Mouse (Mus musculus) gastrocnemius, adult 8-10 months (tissue): Measurements from ENCODE around the gene Svop. TPM values are rescaled to one million over a fixed set of nuclear protein-coding genes. Genes with fewer than 3 reads are reported as not detected.

Source experiments
- DNase-seq, 2 experiments: peaks; one replicate each; pipeline ENCODE4 v3.0.0; 2022; ENCODE audit warnings: low spot score in 2 of 2
- total RNA-seq, 4 experiments: library from RNA; stranded (reverse); gene quantifications; 2 replicates each; pipeline ENCODE4 v1.2.4; 2022

Gene Svop
- total RNA-seq, 4 experiments from 2014 or later, result not detected

DNA sequence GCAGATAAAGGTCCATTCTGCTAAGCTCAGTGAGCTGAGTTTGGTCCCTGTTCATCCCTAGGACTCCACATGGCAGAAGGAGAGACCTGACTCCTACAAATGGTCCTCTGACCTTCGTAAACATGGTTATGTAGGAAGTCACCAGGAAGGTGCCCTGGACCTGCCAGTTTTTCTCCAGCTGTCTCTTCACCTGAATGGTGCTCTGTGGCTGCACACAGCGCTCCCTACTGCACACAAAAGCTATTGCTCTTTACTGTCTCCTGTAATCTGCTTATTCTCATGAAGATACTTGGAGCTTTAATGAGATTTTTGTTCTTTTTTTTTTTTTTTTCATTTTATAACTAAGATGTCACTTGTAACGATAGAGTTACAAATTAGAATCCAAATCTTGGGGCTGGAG is 44.8 kb downstream of the Svop start:
- no peak for DNase-seq

DNA sequence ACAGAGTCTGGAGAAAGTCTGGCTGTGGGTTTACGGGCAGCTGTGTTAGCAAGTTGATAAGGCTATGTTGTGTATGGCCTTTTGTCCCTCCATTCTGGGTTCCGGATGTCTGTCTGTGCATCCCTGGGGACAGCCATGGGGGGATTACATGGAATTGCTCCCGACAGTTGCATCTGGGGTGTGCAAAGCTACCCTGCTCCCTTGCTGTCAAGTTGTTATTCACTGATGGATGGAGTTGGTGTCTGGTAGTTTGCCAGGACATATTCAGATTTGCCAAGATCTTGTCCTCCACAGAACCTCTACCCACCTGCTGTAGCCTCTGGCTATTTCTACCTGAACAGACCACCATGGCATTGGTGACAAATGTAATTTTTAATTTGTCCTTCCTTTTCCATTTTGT is 45.2 kb downstream of the Svop start:
- no peak for DNase-seq

DNA sequence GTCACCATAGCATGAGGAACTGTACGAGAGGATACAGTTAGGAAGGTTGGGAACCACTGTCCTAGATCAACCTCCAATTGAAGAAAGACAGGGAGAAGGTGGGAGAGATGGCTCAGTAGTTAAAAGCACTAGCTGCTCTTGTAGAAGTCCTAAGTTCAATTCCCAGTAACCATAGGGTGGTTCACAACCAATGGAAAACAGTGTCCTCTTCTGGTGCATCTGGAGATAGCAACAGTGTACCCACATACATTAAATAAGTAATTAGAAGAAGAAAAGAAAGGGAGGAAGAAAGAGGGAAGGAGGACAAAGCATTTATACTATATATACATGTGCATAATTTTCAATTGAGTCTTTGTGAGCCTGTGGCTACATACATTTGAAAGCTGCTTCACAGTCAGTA is 46.2 kb downstream of the Svop start:
- DNase-seq, result no peak

DNA sequence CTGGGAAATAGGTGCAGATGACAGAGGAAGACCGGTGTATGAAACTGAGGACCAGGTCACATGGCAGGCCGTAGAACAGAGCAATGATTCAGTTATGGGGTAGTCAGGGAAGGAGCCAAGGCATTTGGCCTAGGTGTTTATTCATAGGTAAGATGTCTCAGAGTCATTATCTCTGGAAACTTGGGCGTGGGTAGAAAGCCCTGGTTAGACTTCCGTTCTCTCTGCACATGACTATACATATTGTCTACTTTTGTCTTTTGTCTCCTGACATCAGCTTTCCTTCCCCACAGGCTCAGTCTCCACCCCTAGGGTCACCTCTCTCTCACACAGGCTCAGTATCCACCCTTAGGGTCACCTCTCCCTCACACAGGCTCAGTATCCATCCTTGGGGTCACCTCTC is 47.6 kb downstream of the Svop start:
- no peak for DNase-seq

DNA sequence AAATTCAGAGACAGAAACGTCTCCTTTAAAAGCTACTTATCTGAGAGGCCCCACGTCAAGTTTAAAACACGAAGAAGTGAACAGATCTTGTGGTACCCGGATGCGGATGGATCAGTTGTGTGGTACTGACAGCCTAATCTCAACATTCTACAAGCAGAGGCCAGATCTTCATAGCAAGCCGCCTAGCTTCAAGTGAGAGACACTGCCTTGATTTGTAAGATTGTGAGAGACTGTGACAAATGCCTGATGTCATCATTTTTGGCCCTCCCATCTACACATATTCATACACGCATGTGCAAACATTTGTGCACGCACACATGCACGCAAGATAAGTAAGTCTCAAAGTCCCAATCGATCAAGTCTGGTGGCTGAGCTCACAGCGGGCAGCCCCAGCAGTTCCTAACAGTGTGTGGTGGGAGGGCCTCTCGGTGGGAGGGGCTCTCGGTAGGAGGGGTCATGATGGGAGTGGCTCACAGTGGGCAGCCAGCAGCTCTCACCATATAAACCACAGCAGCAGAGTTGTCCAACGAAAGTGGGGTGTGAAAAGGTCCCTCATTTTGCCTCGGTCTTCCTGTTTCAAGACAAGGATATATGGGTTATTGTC is 49.9 kb downstream of the Svop start:
- DNase-seq, result no peak

DNA sequence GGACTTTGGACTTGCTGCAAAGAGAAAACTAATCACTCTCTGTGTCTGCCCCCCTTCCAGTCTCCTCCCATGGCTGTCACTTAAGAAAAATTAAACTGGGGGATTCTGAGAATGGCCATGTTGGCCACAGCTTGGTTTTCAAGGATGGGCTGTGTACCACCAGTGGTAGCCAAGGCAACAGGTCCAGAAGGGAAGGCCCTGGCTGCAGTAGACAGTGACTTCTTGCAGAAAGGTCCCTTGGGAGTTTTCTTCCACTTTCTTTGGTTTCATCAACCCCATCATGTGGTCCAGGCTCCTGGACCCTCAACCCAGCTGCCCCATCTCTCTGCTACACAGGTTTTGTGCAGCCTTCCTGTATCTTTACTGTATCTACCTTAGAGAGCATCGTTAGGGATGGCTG is 50.5 kb downstream of the Svop start:
- no peak for DNase-seq

DNA sequence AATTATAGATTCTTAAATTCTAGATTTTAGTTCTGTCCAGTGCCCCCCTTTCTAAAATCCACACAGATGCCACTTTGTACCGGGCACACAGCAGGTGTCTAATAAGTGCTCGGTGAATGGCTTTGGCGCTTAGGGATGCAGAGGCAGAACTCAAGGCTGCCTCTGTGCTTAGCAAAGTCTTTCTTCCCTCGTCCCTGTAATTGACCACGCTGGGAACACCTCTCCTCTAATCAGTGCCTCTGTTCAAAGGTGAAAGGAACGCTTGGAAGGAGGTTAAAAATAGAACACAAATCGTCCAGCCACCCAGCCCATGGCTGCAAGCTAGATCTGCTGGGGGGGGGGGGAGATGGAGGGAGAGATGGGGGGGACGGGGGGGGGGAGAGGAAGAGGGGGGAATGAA is 50.9 kb downstream of the Svop start:
- no peak for DNase-seq

DNA sequence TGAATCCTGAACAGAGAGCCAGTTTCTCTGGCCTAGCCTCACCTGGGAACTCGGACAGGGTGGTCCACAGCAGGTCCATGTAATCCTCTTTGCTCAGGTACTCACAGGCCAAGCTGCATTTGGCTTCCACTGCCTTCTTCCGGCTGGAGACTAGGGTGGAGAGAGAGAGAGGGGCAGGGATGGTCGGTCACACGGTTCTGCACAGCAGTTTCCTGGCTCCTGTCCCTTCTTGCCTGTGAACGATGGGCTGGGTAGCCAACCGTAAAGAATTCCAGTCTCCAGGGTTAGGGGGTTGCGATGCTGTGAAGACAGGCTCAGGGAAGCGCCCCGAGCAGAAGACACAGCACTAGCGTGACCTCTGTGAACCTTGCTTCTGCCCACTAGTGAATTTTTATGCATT is 56.3 kb downstream of the Svop start:
- no peak for DNase-seq

DNA sequence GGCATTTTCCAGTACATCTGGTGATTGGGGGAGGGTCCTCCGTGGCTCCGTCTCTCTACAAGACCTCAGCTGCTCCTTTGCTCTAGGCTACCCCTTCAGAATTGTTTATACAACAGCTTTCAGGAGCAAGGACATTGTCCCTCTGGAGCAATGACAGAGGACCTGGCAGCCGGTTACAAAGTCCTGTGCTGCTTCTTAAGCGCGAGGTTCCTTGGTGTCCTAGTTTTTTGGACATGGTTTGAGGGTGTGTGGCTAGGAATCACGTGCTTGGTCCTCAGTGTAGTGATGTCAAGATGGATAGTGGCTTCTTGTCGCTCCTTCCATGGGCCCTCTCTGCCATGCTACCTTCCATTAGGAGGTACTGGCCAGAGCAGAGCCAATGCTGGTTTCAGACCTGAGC is 57.0 kb downstream of the Svop start:
- no peak for DNase-seq

DNA sequence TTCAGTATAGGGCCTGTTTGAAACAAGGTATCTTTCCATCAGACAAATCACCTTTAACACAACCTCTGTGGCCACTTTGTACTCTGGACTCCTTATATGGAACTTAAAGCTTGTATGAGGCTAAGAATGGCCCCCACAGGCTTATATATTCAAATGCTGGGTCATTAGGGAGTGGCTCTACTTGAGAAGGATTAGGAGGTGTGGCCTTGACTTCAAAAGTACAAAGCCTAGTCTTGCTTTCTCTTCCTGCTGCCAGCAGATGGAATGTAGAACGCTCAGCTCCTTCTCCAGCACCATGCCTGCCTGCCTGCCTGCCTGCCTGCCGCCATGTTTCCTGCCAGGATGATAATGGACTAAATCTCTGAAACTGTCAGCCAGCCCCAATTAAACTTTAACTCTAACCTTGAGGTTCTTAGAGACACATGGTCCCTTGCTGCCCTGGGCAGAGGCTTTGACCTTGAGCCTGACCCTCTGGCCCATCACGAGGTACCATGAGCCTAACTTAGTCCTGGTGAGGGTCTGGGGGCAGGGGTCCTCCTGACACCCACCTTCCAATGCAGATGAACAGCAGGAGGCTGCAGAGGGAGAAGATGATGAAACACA is 59.1 kb downstream of the Svop start:
- no peak for DNase-seq

DNA sequence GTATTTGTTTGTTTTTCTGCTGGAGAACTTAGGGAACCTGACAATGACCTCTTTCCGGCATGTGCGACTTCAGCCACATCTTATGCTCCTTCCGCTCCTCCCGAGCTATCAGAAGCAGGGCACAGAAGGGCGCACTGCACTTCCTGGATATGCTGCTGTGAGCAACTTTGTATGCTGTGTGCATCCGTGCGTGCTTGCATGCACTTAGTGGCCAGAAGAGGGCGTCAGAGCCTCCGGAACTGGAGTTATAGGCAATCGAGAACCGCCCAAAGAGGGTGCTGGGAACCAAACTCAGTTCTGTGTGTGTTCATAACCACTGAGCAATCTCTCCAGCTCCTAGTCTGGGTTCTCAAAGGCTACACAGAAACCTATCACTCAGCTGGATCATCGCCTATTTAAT is 60.7 kb downstream of the Svop start:
- no peak for DNase-seq

DNA sequence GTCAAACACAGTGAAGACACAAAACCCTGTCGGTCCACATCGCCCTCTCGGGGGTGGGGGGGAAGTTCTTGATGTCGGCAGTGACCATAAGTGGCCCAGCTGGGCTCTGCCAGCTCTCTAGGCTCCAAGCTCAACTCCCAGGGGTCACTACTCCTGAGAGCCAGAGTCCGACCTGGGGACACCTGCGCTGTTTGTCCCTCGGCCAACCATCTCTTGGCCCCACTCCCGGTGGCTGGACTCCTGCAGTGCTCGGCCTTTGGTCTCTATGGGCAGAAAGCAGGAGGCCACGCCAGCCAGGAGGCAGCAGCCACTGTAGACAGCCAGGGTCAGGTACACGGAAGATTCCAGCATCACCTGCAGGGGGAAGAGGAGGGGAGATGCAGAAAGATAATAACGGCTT is 63.3 kb downstream of the Svop start:
- no peak for DNase-seq

DNA sequence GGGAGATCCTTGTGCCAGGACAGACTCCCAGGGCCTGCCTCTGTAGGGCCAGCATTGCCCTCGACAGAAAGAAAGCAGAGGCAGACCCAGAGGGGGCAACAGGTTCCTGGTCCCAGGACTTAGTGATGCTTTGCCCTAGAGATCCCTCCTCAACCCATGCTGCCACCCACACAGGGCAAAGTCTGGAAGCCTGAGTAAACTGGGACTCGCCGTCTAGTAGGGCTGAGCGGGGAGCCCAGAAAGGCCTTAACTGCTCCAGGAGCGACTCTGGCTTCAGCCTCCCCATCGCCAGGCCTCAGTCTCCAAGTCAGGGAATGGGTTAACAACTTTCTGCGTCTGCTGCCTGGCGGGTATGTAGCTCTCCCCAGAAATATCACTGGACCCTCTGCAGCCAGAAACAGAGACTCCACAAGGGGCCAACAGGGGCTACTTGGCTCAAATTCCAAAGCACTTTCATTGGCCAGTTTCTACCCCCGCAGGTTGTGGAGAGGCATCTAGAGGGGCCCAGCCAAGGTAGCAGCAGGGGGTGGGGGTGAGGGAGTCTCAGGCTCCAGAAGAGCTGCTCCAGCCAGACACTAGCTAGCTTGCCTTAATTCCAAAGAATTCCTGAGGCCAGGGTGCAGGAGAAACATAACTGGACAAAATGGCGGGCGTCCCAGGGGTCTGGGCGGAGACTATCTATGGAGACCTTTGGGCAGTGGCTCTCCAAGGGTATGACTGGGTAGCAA is 64.0 kb downstream of the Svop start:
- no peak for DNase-seq

DNA sequence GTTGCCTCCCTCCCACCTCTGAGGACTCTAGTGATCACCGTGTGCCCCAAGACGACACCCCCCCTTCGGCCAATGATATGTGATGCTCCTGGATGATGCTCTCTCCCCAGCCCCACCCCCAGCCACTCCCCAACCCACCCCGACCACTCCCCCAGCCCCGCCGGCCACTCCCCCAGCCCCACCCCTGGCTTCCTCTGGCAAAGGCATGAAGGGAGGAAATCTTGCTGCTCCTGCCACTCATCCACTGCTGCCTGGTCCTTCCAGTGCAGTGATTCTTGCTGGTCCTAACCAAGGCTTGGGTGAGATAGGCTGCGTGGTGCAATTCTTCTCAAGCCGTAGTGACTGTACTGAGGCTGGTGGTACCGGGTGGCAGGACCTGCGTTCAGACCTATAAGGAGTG is 66.5 kb downstream of the Svop start:
- no peak for DNase-seq

DNA sequence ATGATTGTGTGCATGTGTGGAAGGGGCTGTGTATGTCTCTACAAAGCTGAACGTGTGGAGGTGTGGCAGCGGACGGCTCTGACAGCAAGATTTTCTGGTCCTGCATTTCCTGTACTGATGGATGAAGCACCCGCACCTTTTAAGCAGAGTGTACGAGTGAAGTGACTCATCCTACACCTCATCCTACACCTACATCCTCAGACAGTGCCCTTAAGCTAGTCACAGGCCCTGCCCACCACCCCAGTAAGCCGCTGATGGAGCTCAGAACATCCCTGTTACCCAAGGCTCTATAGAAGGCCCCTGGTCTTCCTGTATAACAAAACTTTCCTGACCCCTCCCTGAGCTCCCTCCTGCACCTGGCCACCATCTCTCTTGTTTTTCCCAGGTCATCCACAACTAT is 67.0 kb downstream of the Svop start:
- DNase-seq, result no peak

DNA sequence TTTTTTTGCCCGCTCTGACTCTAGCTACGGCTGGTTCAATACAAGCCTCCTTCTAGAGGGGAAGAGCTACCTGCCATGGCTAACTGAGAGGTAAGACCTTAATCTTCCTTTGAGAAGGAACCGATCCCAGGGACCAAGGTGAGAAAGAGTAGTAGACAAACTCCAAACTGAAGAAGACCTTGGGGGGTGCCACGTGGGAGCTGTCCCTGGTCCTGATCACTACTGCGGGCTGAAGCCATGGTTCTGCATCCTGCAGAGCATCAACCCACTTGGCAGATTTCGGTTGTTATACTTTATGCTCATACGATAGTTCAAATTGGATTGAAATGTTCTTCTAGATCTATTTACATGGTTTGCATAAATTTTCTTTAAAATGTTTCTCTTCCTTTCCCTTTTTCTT is 76.2 kb downstream of the Svop start:
- no peak for DNase-seq

DNA sequence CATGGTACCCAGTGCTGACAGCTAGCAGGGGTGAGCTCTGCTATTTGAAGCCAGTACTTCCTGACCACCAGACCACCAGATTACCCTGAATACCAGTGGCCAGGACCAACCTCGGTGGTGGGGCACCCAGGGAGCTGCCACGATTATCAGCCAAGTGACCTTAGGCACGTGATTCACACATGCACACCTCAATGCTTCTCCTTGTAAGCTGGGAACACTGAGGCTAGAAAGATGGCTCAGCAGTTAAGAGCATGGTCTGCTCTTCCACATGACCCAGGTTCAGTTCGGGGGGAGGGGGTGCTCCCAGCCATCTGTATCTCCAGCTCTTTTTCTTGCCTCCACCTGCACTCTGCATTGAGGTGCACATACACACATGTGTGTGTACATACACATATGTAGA is 82.3 kb downstream of the Svop start:
- DNase-seq, result no peak

DNA sequence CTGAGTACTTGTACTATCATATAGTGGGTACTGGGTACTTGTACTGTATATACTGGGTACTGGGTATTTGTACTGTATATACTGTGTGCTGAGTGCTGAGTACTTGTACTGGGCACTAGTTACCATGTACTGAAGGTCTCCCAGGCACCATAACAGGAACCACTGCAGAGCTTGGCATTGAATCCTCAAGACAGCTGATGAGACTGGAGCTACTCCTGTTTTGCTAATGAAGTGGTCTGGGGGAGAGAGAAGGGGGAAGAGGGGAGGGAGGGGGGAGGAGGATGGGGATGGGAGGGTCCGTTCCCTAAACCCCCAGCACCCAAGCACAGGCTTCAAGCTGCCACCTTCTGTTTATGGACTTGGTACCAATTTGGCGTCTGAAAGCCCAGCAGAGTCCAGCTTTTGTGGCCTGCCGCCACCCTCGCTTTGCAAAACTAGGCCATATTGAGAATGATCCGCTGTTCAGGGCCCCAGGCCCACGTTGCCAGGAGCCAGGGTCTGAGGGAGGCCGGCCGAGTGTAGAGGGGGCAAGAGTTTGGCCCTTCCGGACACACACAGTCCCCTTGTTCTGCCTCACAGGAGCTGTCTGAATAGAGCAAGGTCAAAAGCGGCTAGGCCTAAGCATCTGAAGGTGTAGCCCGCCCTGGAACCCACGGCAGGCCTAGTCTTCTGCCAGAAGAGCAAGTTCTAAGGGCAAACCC is 83.5 kb downstream of the Svop start:
- DNase-seq, result no peak

DNA sequence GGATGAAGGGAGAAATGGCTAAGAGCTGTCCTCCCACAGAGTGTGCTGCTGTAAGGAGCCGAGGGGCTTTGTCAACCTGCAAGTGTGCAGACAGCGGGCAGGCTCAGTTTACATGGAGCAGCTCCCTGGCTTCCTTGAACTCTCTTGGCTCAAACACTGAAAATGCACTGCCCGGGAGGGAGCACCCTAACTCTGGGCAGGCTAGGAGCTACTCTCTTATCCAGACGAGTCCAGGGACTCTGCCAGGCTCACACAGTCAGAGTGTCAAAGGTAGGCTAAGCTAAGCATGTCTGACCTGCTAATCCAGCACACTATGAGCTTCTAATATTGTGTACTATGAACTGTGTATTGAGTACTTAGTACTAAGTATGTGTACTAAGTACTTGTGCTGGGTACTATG is 84.4 kb downstream of the Svop start:
- no peak for DNase-seq

DNA sequence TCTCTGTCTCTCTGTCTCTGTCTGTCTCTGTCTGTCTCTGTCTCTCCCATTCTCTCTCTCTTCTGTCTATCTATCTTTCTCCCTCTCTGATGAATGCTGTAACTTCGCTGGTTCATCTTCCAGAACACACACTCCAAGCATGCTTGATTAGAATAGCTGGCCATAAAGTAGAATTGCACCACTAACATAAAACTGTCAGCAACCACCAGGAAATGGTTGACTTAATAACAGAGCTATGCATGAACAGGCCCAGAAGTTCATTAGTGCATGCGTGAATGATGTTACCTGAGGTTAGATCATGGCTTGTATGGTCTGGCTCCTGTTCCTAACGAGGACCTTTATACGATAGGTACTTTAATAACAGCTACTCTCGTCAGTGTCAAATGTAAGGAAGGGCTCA is 86.3 kb downstream of the Svop start:
- DNase-seq, result no peak

DNA sequence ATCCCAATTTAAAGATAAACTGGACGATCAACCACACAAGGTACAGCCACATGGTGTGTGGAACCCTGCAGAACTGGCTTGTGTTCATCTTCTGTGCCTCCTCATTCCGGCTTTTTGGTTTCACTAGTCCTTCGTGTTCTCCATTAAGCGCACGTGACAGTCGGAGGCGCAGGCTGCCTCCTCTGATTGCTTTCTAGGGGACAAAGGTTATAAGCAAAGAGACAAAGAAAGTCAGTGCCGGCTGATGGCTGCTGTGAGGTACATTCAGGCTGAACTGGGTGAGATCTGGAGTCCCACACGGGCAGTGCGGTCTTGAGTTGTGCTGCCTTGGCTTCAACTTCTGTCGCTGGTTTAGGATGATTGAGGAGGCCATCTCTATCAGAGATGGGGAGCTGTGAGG is 86.8 kb downstream of the Svop start:
- DNase-seq, result no peak

DNA sequence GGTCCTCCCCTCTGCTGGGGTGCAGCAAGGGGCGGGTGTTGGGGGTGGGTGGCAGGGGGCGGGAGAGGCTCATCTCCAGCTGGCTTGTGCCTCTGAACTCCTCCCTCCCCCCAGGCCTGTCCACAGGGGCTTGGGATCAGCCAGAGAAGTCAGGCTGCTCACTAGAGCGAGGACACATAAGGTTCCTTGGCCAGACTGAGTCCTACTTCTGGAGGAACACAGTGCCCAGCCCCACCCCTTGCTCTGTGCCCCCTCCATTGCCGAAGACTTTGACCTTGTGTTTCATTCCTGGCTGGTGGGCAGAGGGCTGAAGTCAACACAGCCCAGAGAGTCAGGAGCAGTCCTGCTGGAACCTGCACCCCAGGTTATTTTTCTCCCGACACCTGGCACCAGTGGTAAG is 87.8 kb downstream of the Svop start, which contains the start of gene Dao:
Gene Dao (plus strand): TSS at position 162 of the 400 bp plus-strand sequence.
- no peak for DNase-seq

DNA sequence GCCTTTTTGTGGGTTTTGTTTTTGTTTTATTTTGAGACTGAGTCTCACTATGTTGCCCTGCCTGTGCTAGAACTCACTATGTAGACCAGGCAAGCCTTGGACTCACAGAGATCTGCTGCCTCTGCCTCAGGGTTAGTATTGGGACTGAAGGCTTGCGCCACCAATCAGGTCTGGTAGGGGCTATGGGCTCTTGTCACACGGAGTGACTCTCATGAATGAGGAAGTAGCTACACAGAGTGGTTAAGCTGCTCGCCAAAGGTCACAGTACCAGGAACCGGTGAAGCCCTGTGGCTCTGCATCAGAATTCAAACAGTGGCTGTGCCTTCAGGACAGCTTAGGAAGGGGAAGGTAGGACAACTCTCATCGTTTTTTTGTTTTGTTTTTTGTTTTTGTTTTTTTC is 92.0 kb downstream of the Svop start:
- no peak for DNase-seq
